Mouse (Mus musculus): ENCODE measurements at regions not wholly inside any gene's neighbourhood (a gene's known extent, or its start where the extent isn't known, plus 50 kb on each side); places are given as distances from the start of the nearest gene placed in this dataset.

DNA sequence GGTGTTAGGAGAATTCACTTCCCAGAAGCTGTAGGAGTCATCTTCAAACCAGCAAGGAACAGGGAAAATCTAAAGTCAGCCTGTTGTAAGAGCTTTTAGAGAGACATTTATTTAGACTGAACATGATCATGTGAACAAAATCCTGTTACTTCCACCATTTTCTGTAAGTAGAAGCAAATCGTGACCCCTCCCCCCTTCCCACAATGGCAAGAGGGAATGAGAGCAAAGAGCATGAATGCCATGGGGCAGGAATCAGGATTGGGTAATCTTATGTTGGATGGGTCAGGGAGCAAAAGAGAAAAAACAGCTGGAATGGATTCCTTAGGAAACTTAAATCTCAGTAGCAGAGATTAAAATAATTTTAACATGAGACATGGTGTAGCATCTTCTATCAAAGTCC, 127.4 kb upstream of the Spaca1 start:
- Histone ChIP-seq H3K27me3 (replicated peaks) (no peaks in the 10 kb centered on the region), H3K4me3 (replicated peaks) (no peak overlapping the region), H3K9ac (no peak overlapping the region), H3K4me2 (replicated peaks) (no peak overlapping the region), H3K9me3 (no peaks in the 10 kb centered on the region), H3K36me3 (no peaks in the 10 kb centered on the region), H3K4me1 (replicated peaks) (no peaks in the 10 kb centered on the region), H3K27ac (no peak overlapping the region)
- no peak for ATAC-seq
- whole genome bisulfite sequencing = 79% methylated on average over 1 of the region's 1 CpGs

DNA sequence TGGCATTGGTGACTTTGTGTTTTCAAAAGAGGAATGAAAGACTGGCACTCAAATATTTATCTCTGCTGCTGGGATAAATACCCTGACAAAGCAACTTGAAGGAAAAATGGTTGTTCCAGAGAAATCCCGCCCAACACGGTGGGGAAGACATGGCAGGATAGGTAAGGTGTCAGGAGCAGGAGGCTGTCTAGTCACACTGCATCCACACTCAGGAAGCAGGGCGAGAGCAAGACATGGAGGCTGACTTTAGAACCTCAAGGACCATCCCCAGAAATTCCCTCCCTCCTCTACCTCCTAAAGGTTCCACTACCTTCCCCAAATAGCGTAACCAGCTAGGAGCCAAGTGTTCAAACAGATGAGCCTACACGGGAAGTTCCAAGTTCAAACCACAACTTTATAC, 136.5 kb upstream of the Spaca1 start:
- Histone ChIP-seq H3K4me3 (replicated peaks) (no peak overlapping the region), H3K4me2 (replicated peaks) (no peak overlapping the region), H3K4me1 (replicated peaks) (no peaks in the 10 kb centered on the region), H3K9me3 (no peaks in the 10 kb centered on the region), H3K36me3 (no peaks in the 10 kb centered on the region), H3K27ac (no peak overlapping the region), H3K27me3 (replicated peaks) (no peaks in the 10 kb centered on the region), H3K9ac (no peak overlapping the region)
- no peak for ATAC-seq
- 82% methylated on average over 5 of the region's 5 CpGs for WGBS

DNA sequence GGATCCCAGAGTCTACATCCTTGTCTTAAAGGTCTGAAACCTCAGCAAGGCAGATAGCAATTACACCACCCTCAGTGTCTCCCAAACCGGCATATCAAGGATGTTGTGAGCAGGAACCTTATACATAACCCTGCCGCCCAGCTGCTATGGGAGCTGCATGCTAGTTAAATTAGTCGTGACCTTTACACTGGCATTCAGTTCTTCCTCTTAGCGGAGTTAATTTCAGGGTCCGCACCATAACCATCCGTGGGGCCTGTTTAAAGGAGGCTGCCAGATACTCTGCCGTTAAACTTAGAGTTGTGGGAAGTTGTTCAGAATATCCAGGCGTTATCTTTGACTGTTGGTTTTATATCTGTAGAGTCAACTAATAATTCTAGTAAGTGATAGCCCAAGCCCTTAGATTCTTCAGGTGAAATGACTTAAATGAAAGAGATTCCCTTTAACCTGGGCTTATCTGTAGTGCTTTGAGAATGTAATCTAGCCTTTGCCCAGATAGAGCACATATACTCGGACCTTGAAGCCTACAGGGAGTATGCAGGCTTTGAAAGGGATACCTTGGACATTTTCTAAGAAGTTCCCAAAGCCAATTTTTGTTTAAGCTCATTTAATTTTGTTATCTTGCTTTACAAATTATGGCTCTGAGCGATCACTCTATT, 153.3 kb upstream of the Spaca1 start:
- Histone ChIP-seq H3K27me3 (replicated peaks) (no peaks in the 10 kb centered on the region), H3K9ac (no peak overlapping the region), H3K4me3 (replicated peaks) (no peak overlapping the region), H3K36me3 (no peaks in the 10 kb centered on the region), H3K27ac (no peak overlapping the region), H3K9me3 (no peaks in the 10 kb centered on the region), H3K4me1 (replicated peaks) (no peaks in the 10 kb centered on the region), H3K4me2 (replicated peaks) (no peak overlapping the region)
- peak; percentile 90 for ATAC-seq
- 65% methylated on average over 10 of the region's 10 CpGs for WGBS

DNA sequence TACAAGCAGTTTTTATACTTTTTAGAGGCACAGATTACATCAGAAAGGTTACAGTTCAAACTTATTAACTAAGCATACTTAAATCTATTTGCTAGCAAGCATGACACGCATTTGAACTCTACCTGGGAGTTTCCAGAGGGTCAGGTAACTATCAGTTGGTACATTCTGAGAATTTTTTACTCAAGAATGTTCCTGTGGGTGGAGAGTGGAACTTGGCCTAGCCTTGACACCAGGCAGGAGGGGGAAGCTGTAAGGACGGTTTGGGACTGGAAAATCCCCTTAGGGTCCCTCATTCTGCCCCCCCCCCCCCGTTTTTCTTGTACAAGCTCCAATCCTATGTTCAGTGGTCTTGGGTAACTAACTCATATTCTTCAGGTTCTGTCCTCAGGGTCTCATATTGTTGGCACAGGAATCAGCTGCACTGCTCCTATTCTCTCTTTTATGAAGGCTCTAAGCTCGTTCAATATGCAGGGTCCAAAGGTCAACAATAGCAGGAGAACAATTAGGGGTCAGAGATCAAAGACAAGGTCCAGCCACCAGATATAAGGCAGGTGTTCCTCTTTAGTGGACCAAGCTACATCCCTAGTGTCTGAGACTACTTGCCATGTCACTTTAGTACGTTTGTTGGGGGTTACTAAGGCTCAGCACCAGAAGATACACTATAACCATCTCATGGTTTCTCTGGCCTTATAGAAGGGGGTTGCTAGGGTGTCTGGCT, 159.3 kb upstream of the Spaca1 start:
- Histone ChIP-seq H3K4me3 (replicated peaks) (no peak overlapping the region), H3K27me3 (replicated peaks) (no peaks in the 10 kb centered on the region), H3K9ac (no peak overlapping the region), H3K4me1 (replicated peaks) (no peaks in the 10 kb centered on the region), H3K27ac (no peak overlapping the region), H3K9me3 (no peaks in the 10 kb centered on the region), H3K4me2 (replicated peaks) (no peak overlapping the region), H3K36me3 (no peaks in the 10 kb centered on the region)
- ATAC-seq = peak; percentile 80
- 55% methylated on average over 5 of the region's 5 CpGs for WGBS

DNA sequence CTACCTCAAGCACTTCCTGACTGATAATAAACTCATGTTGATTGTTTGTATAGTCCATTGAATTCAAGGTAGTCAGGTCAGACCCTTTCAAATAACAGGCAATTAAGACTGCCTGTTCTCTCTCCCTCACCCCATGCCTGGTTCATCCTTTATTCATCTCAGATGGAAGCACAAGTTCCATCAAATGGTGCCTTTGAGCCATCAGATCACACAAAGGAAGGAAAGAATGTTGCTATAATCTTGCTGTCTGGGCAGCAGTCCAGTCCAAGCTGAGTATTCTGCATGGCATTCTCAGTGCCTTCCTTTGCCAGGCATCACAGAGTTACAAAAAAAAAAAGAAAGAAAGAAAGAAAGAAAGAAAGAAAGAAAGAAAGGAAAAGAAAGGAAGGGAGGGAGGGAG, 163.7 kb upstream of the Spaca1 start:
- H3K9me3 ChIP-seq = no peaks in the 10 kb centered on the region

DNA sequence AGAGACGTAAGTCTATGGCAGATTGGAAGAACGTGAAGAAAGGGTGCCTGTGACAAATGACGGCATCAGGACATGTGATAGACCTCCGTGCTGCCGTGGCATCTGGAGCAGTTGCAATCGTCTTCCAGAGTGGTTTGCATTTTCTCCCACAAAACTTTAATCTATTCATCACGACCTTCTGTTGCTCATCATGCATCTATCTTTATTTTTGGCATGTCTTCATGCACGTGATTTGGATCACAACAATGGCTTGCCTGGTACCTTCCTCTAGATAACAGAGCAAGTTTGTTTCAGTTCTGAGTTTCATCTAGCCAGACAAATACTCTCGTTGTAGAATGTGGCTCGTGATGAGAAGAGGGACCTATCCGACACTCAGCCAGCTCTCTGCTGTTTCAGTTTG, 164.4 kb upstream of the Spaca1 start:
- no peaks in the 10 kb centered on the region for H3K9me3 ChIP-seq
- no peak for ATAC-seq
- H3K4me1 ChIP-seq (replicated peaks) = no peaks in the 10 kb centered on the region
- no peak overlapping the region for H3K4me3 ChIP-seq (replicated peaks)
- H3K9ac ChIP-seq = no peak overlapping the region
- 80% methylated on average over 11 of the region's 11 CpGs for WGBS
- no peaks in the 10 kb centered on the region for H3K27me3 ChIP-seq (replicated peaks)
- no peak overlapping the region for H3K27ac ChIP-seq
- H3K36me3 ChIP-seq = no peaks in the 10 kb centered on the region
- no peak overlapping the region for H3K4me2 ChIP-seq (replicated peaks)

More for the DNA sequence above, 163.7 kb upstream of the Spaca1 start:
- no peak for ATAC-seq
- Histone ChIP-seq H3K27ac (no peak overlapping the region), H3K4me3 (replicated peaks) (no peak overlapping the region), H3K36me3 (no peaks in the 10 kb centered on the region), H3K27me3 (replicated peaks) (no peaks in the 10 kb centered on the region), H3K4me1 (replicated peaks) (no peaks in the 10 kb centered on the region), H3K4me2 (replicated peaks) (no peak overlapping the region), H3K9ac (no peak overlapping the region)

DNA sequence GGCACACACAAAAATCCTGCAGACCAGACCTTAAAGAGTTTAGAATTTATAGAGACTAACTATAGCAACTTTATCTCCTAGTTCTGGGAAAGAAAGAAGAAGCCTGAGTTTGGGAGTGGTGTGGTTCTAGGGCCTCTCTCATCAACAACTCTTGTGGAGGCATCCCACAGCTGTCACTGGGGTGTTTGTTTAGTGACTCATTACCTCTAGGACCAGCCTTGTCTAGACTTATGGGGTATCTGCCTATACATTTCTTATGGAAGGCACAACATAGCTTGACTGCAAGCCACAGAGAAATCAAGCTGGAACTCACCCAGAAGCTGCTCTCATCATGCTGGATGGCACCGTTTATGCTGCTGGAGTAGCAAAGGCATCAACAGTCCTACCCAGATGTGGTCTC, 171.9 kb upstream of the Spaca1 start:
- Histone ChIP-seq H3K27me3 (replicated peaks) (no peaks in the 10 kb centered on the region), H3K4me1 (replicated peaks) (no peaks in the 10 kb centered on the region), H3K4me3 (replicated peaks) (no peak overlapping the region), H3K9me3 (no peaks in the 10 kb centered on the region), H3K36me3 (no peaks in the 10 kb centered on the region), H3K9ac (no peak overlapping the region), H3K4me2 (replicated peaks) (no peak overlapping the region), H3K27ac (no peak overlapping the region)
- 91% methylated on average over 1 of the region's 1 CpGs for WGBS
- no peak for ATAC-seq

DNA sequence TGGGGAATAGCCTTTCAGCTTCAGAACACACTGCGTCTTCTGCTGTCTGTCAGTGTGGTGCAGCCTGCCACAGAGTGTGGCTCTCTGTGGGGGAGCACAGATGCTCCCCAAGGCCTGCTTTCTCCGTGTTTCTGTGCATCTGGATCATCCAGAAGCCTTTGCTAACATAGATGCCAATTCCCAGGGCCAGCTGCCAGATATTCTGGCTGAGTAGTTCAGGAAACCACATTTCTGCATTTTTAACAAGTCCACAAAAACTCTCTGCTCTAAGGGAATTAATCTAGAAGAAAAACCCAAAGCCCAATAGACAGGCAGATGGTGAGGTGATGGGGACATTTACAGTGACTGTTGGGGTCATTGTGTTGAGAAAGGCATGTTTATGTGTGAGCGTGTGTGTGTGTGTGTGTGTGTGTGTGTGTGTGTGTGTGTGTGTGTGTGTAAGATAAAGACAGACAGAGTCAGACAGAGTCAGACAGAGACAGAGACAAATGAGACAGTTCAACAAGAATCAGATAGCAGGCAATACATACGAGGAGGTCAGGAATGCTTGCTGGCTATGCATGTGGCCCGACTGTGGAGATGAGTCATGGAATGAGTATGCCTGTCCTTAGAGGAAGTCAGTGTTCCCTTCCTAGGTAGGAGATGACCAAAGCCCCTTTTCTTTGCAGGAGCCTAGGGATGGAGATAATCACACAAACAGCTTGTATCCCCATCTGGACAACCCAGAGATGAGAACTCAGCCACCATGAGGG, 176.3 kb upstream of the Spaca1 start:
- H3K4me1 ChIP-seq (replicated peaks) = no peaks in the 10 kb centered on the region
- no peak for ATAC-seq
- H3K4me2 ChIP-seq (replicated peaks) = no peak overlapping the region
- H3K27me3 ChIP-seq (replicated peaks) = no peaks in the 10 kb centered on the region
- WGBS = 43% methylated on average over 5 of the region's 5 CpGs
- H3K9me3 ChIP-seq = no peaks in the 10 kb centered on the region
- H3K9ac ChIP-seq = no peak overlapping the region
- H3K36me3 ChIP-seq = no peaks in the 10 kb centered on the region
- no peak overlapping the region for H3K4me3 ChIP-seq (replicated peaks)
- no peak overlapping the region for H3K27ac ChIP-seq

DNA sequence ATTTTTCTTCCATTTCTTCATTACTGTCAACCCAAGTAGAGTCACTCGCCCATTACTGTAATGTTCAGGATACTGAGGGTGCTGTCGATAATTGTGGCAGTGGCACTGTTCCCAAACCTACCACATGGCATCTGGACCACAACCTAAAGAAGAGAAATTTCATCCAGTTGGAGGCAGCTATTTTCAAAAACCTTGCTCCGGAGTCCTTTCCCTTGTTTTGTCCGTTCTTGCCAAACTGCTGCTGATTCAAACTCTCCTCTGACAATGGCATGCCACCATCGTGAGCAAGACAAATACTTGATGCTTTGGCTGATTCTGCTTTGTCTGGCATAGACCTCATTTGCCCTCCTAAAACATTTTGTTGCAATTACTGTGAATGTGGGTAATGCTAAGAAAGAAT, 176.9 kb upstream of the Spaca1 start:
- H3K4me3 ChIP-seq (replicated peaks) = no peak overlapping the region
- no peak for ATAC-seq
- no peaks in the 10 kb centered on the region for H3K36me3 ChIP-seq
- no peaks in the 10 kb centered on the region for H3K9me3 ChIP-seq
- H3K9ac ChIP-seq = no peak overlapping the region
- H3K4me2 ChIP-seq (replicated peaks) = no peak overlapping the region
- 92% methylated on average over 5 of the region's 5 CpGs for WGBS
- H3K27me3 ChIP-seq (replicated peaks) = no peaks in the 10 kb centered on the region
- no peaks in the 10 kb centered on the region for H3K4me1 ChIP-seq (replicated peaks)
- no peak overlapping the region for H3K27ac ChIP-seq

DNA sequence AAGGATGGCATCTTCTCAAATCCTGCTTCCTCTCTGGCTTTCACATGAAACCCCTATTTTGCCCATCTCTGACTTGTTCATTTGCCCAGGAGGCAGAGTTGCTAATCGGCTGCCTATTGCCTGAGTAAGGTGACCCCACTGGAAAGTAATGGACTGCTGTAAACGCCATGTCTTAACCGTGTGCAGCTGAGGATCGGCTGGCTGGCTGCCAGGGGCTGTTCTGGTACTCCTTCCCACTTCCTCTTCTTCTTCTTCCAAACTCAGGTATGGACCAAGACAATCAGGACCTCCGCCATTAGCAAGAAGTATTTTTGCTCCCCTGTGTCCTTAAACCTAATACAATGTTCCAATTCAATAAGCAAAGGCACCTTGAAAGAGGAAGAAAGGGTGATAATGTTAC, 177.6 kb upstream of the Spaca1 start:
- WGBS = 65% methylated on average over 5 of the region's 5 CpGs
- no peak overlapping the region for H3K4me2 ChIP-seq (replicated peaks)
- no peak for ATAC-seq
- no peak overlapping the region for H3K9ac ChIP-seq
- no peak overlapping the region for H3K27ac ChIP-seq
- no peaks in the 10 kb centered on the region for H3K36me3 ChIP-seq
- no peaks in the 10 kb centered on the region for H3K4me1 ChIP-seq (replicated peaks)
- no peaks in the 10 kb centered on the region for H3K9me3 ChIP-seq
- H3K4me3 ChIP-seq (replicated peaks) = no peak overlapping the region
- no peaks in the 10 kb centered on the region for H3K27me3 ChIP-seq (replicated peaks)

DNA sequence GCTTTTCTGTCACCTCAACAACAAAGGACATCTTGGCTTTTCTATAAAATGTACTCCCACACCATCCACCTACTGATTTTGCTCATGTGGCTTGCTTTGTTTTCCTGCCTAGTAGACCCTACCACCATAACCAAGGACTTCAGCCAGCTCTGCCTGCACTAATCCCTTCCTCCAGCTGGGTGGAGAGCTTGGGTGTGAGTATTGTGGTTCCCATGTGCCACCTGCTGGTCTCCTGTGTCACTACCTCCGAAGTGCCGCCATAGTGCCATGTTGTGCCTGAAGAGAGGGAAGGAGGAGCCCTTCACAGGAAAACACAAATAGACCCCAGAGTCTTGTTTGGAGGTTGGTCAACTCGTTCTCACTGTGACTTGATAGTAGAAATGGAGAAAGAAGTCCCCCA, 181.3 kb upstream of the Spaca1 start:
- WGBS = 11% methylated on average over 3 of the region's 3 CpGs
- no peaks in the 10 kb centered on the region for H3K9me3 ChIP-seq
- no peaks in the 10 kb centered on the region for H3K36me3 ChIP-seq
- no peak overlapping the region for H3K9ac ChIP-seq
- H3K4me2 ChIP-seq (replicated peaks) = no peak overlapping the region
- no peak overlapping the region for H3K4me3 ChIP-seq (replicated peaks)
- peak; percentile 85 for ATAC-seq
- H3K4me1 ChIP-seq (replicated peaks) = no peaks in the 10 kb centered on the region
- no peak overlapping the region for H3K27ac ChIP-seq
- H3K27me3 ChIP-seq (replicated peaks) = no peaks in the 10 kb centered on the region

DNA sequence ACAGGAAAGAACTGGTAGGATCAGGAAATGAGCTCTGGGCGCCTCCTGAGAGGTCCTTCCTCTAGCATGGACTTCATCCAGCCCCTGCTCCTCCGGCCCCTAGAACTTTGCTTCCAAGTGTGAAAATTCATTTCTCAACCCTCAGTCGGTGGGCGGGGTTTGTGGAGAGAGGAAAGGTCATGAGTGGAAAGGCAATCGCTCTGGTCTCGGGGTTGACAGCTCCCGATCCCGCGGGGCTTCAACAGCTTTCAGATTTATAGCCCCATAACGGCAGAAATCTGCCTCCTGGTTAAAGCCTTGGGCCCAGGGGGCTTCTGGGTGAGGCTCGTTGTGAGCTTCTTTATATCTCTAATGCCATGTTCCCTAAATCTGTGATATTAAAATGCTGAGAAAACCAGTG, 184.2 kb upstream of the Spaca1 start:
- Histone ChIP-seq H3K9me3 (no peaks in the 10 kb centered on the region), H3K27ac (no peak overlapping the region), H3K27me3 (replicated peaks) (no peaks in the 10 kb centered on the region), H3K4me2 (replicated peaks) (no peak overlapping the region), H3K36me3 (no peaks in the 10 kb centered on the region), H3K4me1 (replicated peaks) (no peaks in the 10 kb centered on the region), H3K9ac (no peak overlapping the region), H3K4me3 (replicated peaks) (no peak overlapping the region)
- no peak for ATAC-seq
- WGBS = 43% methylated on average over 11 of the region's 11 CpGs

DNA sequence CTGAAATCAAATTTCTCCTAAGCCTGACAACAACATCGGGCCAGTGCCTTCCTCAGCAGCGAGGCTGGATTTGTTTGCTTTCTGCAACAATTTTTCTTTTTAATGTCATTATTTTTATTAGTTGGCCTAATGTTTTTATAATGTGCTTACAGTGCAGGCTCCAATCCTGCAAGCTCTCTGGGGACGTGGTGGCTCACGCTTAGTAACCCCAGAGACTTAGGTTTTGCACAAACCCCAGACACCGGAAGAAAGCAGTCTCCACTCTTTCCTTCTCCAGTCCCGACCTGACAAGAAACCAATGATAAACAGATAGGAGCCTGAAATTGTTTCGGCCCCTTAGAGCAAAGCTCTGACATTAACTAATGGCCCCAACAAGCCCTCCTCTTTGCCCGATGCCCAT, 184.7 kb upstream of the Spaca1 start:
- WGBS = 59% methylated on average over 8 of the region's 8 CpGs
- ATAC-seq = no peak
- Histone ChIP-seq H3K9me3 (no peaks in the 10 kb centered on the region), H3K4me1 (replicated peaks) (0 out of 2 replicates have a peak, but pooled peaks cover 1% of the 10 kb centered on the region), H3K4me3 (replicated peaks) (no peak overlapping the region), H3K27ac (no peak overlapping the region), H3K27me3 (replicated peaks) (no peaks in the 10 kb centered on the region), H3K36me3 (no peaks in the 10 kb centered on the region), H3K4me2 (replicated peaks) (no peak overlapping the region), H3K9ac (no peak overlapping the region)

All from intestine, embryonic 15.5 days (tissue).